In the genomic region with DNA sequence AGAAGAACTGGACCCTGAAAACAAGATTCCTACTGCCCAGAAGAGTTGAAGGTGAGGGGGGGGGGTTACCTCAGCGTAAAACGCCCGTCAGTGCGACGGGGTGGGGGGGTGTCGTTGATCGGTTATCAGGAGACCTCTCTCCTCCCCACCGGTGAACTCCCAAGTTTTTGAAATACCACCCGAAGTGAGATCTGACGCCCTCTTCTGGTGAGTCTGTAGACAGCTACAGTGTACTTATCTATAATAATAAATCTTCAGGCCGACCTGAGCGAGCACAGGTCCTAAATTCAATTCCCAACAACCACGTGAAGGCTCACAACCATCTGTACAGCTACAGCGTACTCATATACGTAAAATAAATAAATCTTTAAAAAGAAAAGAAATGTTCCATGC, we compare ENCODE assay signal across 8 mouse cellular contexts. TPM values are rescaled to one million over a fixed set of nuclear protein-coding genes. Genes with fewer than 3 reads are reported as not detected.
DNase-seq lines count a peak whose midpoint lies in the region; ATAC-seq and TF ChIP-seq lines count a peak whose summit lies in the region.

No protein-coding gene starts in this region.

- DNase-seq in left cerebral cortex, postnatal 4 days: peak; percentile 21
- DNase-seq in left cerebral cortex, postnatal 14 days (ENCODE audit: low spot score in 2 of 2): no peak
- no peak for DNase-seq in brain, embryonic 14.5 days (ENCODE audit: low read depth)
- no peak for DNase-seq in hindbrain, postnatal 0 days (ENCODE audit: low spot score)
- DNase-seq in urinary bladder, adult 2 months (ENCODE audit: low spot score): no peak
- DNase-seq in layer of hippocampus, postnatal 10 days (ENCODE audit: low spot score in 2 of 2): no peak
- DNase-seq in kidney, postnatal 36 days: no peak

- peak; percentile 15; the same call in 1 of the 2 replicates for TF ChIP-seq CTCF in brain, embryonic 14.5 days (IDR thresholded peaks at IDR 0.05; ENCODE audit: borderline replicate concordance, extremely low read depth, insufficient read depth, insufficient read length)
- TF ChIP-seq CTCF in hindbrain, postnatal 0 days (IDR thresholded peaks at IDR 0.05; ENCODE audit: low read depth): no peak

- peak overlapping the region; percentile 75 for H3K4me2 ChIP-seq in hindbrain, postnatal 0 days (ENCODE audit: low read depth, low read length)
- peak overlapping the region; percentile 68; the same call in 1 of the 2 replicates for H3K4me2 ChIP-seq in neural tube, embryonic 14.5 days (ENCODE audit: low read depth, low read length)

- intact Hi-C loops in left cerebral cortex, postnatal 4 days (cut with DNase I): no loop called here
- intact Hi-C loops in left cerebral cortex, postnatal 14 days (cut with DNase I): no loop called here

- H3K4me3 ChIP-seq in hindbrain, postnatal 0 days (ENCODE audit: low read length): peak overlapping the region; percentile 82
- no peak overlapping the region for H3K4me3 ChIP-seq in neural tube, embryonic 14.5 days (ENCODE audit: low read depth, low read length)

- ATAC-seq in hindbrain, postnatal 0 days: no peak
- no peak for ATAC-seq in neural tube, embryonic 14.5 days (ENCODE audit: low read depth)

- peaks cover 5% of the 10 kb centered on the region for H3K4me1 ChIP-seq in hindbrain, postnatal 0 days (ENCODE audit: insufficient read depth, low read length)
- H3K4me1 ChIP-seq in neural tube, embryonic 14.5 days (ENCODE audit: control insufficient read depth, insufficient read depth, low read length): peaks cover 7% of the 10 kb centered on the region

- peaks cover 26% of the 10 kb centered on the region for H3K36me3 ChIP-seq in hindbrain, postnatal 0 days (ENCODE audit: insufficient read depth, low read length)
- peaks cover 17% of the 10 kb centered on the region for H3K36me3 ChIP-seq in neural tube, embryonic 14.5 days (ENCODE audit: control insufficient read depth, insufficient read depth, low read length)

- no peaks in the 10 kb centered on the region for H3K27me3 ChIP-seq in hindbrain, postnatal 0 days (ENCODE audit: insufficient read depth, low read length)
- no peaks in the 10 kb centered on the region for H3K27me3 ChIP-seq in neural tube, embryonic 14.5 days (ENCODE audit: control insufficient read depth, insufficient read depth, low read length)

- no peak for TF ChIP-seq POLR2A in brain, embryonic 14.5 days (IDR thresholded peaks at IDR 0.05; ENCODE audit: borderline replicate concordance, extremely low read depth, insufficient read depth, insufficient read length, poor library complexity, severe bottlenecking)

- WGBS in hindbrain, postnatal 0 days: 87% methylated on average over 15 of the region's 15 CpGs
- 88% methylated on average over 15 of the region's 15 CpGs for WGBS in neural tube, embryonic 14.5 days

- no peak overlapping the region for H3K27ac ChIP-seq in hindbrain, postnatal 0 days
- H3K27ac ChIP-seq in neural tube, embryonic 14.5 days (ENCODE audit: low read depth, low read length): no peak overlapping the region

- no peak overlapping the region for H3K9ac ChIP-seq in hindbrain, postnatal 0 days (replicated peaks; ENCODE audit: low read length)
- H3K9ac ChIP-seq in neural tube, embryonic 14.5 days (replicated peaks; ENCODE audit: low read depth, low read length): no peak overlapping the region

- H3K9me3 ChIP-seq in hindbrain, postnatal 0 days (ENCODE audit: low read length): no peaks in the 10 kb centered on the region
- no peaks in the 10 kb centered on the region for H3K9me3 ChIP-seq in neural tube, embryonic 14.5 days (ENCODE audit: control insufficient read depth, low read length)

RNA-seq across cellular contexts. Expression of gene Hsbp1, which starts 1.4 kb away (rescaled TPM):
- total RNA-seq in left cerebral cortex, postnatal 4 days (2021): 100 to 1,000 TPM; 443 to 507 TPM
- total RNA-seq in left cerebral cortex, postnatal 14 days (2021): 100 to 1,000 TPM; 623 to 630 TPM
- 380 and 399 TPM in 2 replicates for polyA plus RNA-seq in brain, embryonic 14.5 days (2012; rRNA removed)
- total RNA-seq in hindbrain, postnatal 0 days (2014; rRNA removed): 297 and 301 TPM in 2 replicates
- 995 and 1,006 TPM in 2 replicates for polyA plus RNA-seq in hindbrain, postnatal 0 days (2015; fragmentation: Nextera tagmentation; extraction: Ambion mirVana)
- 704 and 825 TPM in 2 replicates for polyA plus RNA-seq in neural tube, embryonic 14.5 days (2014; fragmentation: Nextera tagmentation; extraction: Ambion mirVana)
- polyA plus RNA-seq in urinary bladder, adult 2 months (2012; rRNA removed): 215 and 252 TPM in 2 replicates
- total RNA-seq in layer of hippocampus, postnatal 10 days (2021): 100 to 1,000 TPM; 561 to 593 TPM

RNA-seq across cellular contexts. Expression of gene Mlycd, which starts 49.0 kb away (rescaled TPM):
- total RNA-seq in left cerebral cortex, postnatal 4 days (2021): 10 to 100 TPM; 19.3 to 21.5 TPM
- 10 to 100 TPM; 25.7 to 28.0 TPM for total RNA-seq in left cerebral cortex, postnatal 14 days (2021)
- 16.3 and 19.5 TPM in 2 replicates for polyA plus RNA-seq in brain, embryonic 14.5 days (2012; rRNA removed)
- total RNA-seq in hindbrain, postnatal 0 days (2014; rRNA removed): 36.6 and 37.2 TPM in 2 replicates
- 20.0 TPM in 2 replicates for polyA plus RNA-seq in hindbrain, postnatal 0 days (2015; fragmentation: Nextera tagmentation; extraction: Ambion mirVana)
- 15.8 and 16.1 TPM in 2 replicates for polyA plus RNA-seq in neural tube, embryonic 14.5 days (2014; fragmentation: Nextera tagmentation; extraction: Ambion mirVana)
- 21.6 and 23.2 TPM in 2 replicates for polyA plus RNA-seq in urinary bladder, adult 2 months (2012; rRNA removed)
- 10 to 100 TPM; 20.3 to 22.3 TPM for total RNA-seq in layer of hippocampus, postnatal 10 days (2021)
